Mouse (Mus musculus): ENCODE results near the gene Flt1. TPM values are rescaled to one million over a fixed set of nuclear protein-coding genes. Genes with fewer than 3 reads are reported as not detected.

The Flt1 gene
- polyA plus RNA-seq, 1 experiment from 2014 or later: 15.1 TPM

GRCm38 (mm10) chr5:147579148-147579547 lies 146.7 kb downstream of the Flt1 start:
- H3K27ac ChIP-seq (ENCODE audit: low read depth): no peak overlapping the region
- no peak for ATAC-seq (replicated peaks; ENCODE audit: low FRiP score, low TSS enrichment, low read depth)

GRCm38 (mm10) chr5:147577003-147577402 lies 148.8 kb downstream of the Flt1 start:
- DNase-seq (ENCODE audit: low spot score): no peak
- Histone ChIP-seq H3K27me3 (replicated peaks; ENCODE audit: control insufficient read depth, insufficient read depth, low read length) (no peaks in the 10 kb centered on the region), H3K27ac (ENCODE audit: low read depth) (no peak overlapping the region), H3K4me2 (ENCODE audit: low read length) (no peak overlapping the region), H3K9ac (ENCODE audit: low read length) (no peak overlapping the region), H3K4me1 (replicated peaks; ENCODE audit: control insufficient read depth, insufficient read depth, low read length) (no peaks in the 10 kb centered on the region), H3K36me3 (ENCODE audit: control insufficient read depth, insufficient read depth, low read length) (no peaks in the 10 kb centered on the region), H3K4me3 (ENCODE audit: low read depth, low read length) (no peak overlapping the region), H3K9me3 (ENCODE audit: control insufficient read depth, low read length) (no peaks in the 10 kb centered on the region)
- WGBS: 51% methylated on average over 6 of the region's 6 CpGs
- ATAC-seq (replicated peaks; ENCODE audit: low FRiP score, low TSS enrichment, low read depth): no peak

More at GRCm38 (mm10) chr5:147579148-147579547, 146.7 kb downstream of the Flt1 start:
- Histone ChIP-seq H3K27me3 (replicated peaks; ENCODE audit: control insufficient read depth, insufficient read depth, low read length) (no peaks in the 10 kb centered on the region), H3K4me1 (replicated peaks; ENCODE audit: control insufficient read depth, insufficient read depth, low read length) (no peaks in the 10 kb centered on the region), H3K4me2 (ENCODE audit: low read length) (no peak overlapping the region), H3K9me3 (ENCODE audit: control insufficient read depth, low read length) (no peaks in the 10 kb centered on the region), H3K36me3 (ENCODE audit: control insufficient read depth, insufficient read depth, low read length) (no peaks in the 10 kb centered on the region), H3K4me3 (ENCODE audit: low read depth, low read length) (no peak overlapping the region), H3K9ac (ENCODE audit: low read length) (no peak overlapping the region)
- no peak for DNase-seq (ENCODE audit: low spot score)
- 88% methylated on average over 7 of the region's 7 CpGs for WGBS

- Histone ChIP-seq H3K4me3 (ENCODE audit: low read depth, low read length) (no peak overlapping the region), H3K9me3 (ENCODE audit: control insufficient read depth, low read length) (no peaks in the 10 kb centered on the region), H3K4me1 (replicated peaks; ENCODE audit: control insufficient read depth, insufficient read depth, low read length) (no peaks in the 10 kb centered on the region), H3K27ac (ENCODE audit: low read depth) (no peak overlapping the region), H3K9ac (ENCODE audit: low read length) (no peak overlapping the region), H3K27me3 (replicated peaks; ENCODE audit: control insufficient read depth, insufficient read depth, low read length) (no peaks in the 10 kb centered on the region), H3K4me2 (ENCODE audit: low read length) (no peak overlapping the region), H3K36me3 (ENCODE audit: control insufficient read depth, insufficient read depth, low read length) (no peaks in the 10 kb centered on the region)
- DNase-seq (ENCODE audit: low spot score) (no peak), ATAC-seq (replicated peaks; ENCODE audit: low FRiP score, low TSS enrichment, low read depth) (no peak)
- 60% methylated on average over 8 of the region's 8 CpGs for WGBS
Measured at GRCm38 (mm10) chr5:147574517-147574916, 151.3 kb downstream of the Flt1 start.

GRCm38 (mm10) chr5:147573555-147573954 lies 152.3 kb downstream of the Flt1 start:
- no peak overlapping the region for H3K4me3 ChIP-seq (ENCODE audit: low read depth, low read length)
- no peaks in the 10 kb centered on the region for H3K27me3 ChIP-seq (replicated peaks; ENCODE audit: control insufficient read depth, insufficient read depth, low read length)
- DNase-seq (ENCODE audit: low spot score): no peak
- H3K36me3 ChIP-seq (ENCODE audit: control insufficient read depth, insufficient read depth, low read length): no peaks in the 10 kb centered on the region
- no peaks in the 10 kb centered on the region for H3K9me3 ChIP-seq (ENCODE audit: control insufficient read depth, low read length)
- H3K4me1 ChIP-seq (replicated peaks; ENCODE audit: control insufficient read depth, insufficient read depth, low read length): no peaks in the 10 kb centered on the region
- H3K4me2 ChIP-seq (ENCODE audit: low read length): no peak overlapping the region
- ATAC-seq (replicated peaks; ENCODE audit: low FRiP score, low TSS enrichment, low read depth): no peak
- H3K9ac ChIP-seq (ENCODE audit: low read length): no peak overlapping the region
- H3K27ac ChIP-seq (ENCODE audit: low read depth): no peak overlapping the region
- WGBS: 73% methylated on average over 1 of the region's 1 CpGs

- Histone ChIP-seq H3K27me3 (replicated peaks; ENCODE audit: control insufficient read depth, insufficient read depth, low read length) (no peaks in the 10 kb centered on the region), H3K36me3 (ENCODE audit: control insufficient read depth, insufficient read depth, low read length) (no peaks in the 10 kb centered on the region), H3K27ac (ENCODE audit: low read depth) (no peak overlapping the region), H3K4me2 (ENCODE audit: low read length) (no peak overlapping the region), H3K9me3 (ENCODE audit: control insufficient read depth, low read length) (no peaks in the 10 kb centered on the region), H3K4me3 (ENCODE audit: low read depth, low read length) (no peak overlapping the region), H3K4me1 (replicated peaks; ENCODE audit: control insufficient read depth, insufficient read depth, low read length) (no peaks in the 10 kb centered on the region), H3K9ac (ENCODE audit: low read length) (no peak overlapping the region)
- ATAC-seq (replicated peaks; ENCODE audit: low FRiP score, low TSS enrichment, low read depth) (no peak), DNase-seq (ENCODE audit: low spot score) (no peak)
- 79% methylated on average over 7 of the region's 7 CpGs for WGBS
Measured at GRCm38 (mm10) chr5:147572695-147573094, 153.1 kb downstream of the Flt1 start.

GRCm38 (mm10) chr5:147566335-147566734 lies 159.5 kb downstream of the Flt1 start:
- H3K4me1 ChIP-seq (replicated peaks; ENCODE audit: control insufficient read depth, insufficient read depth, low read length): no peaks in the 10 kb centered on the region
- H3K27ac ChIP-seq (ENCODE audit: low read depth): no peak overlapping the region
- H3K27me3 ChIP-seq (replicated peaks; ENCODE audit: control insufficient read depth, insufficient read depth, low read length): no peaks in the 10 kb centered on the region
- ATAC-seq (replicated peaks; ENCODE audit: low FRiP score, low TSS enrichment, low read depth): no peak; the same call in 1 of the 2 replicates
- no peaks in the 10 kb centered on the region for H3K36me3 ChIP-seq (ENCODE audit: control insufficient read depth, insufficient read depth, low read length)
- H3K4me2 ChIP-seq (ENCODE audit: low read length): no peak overlapping the region
- H3K9me3 ChIP-seq (ENCODE audit: control insufficient read depth, low read length): no peaks in the 10 kb centered on the region
- H3K9ac ChIP-seq (ENCODE audit: low read length): no peak overlapping the region
- no peak overlapping the region for H3K4me3 ChIP-seq (ENCODE audit: low read depth, low read length)
- no peak for DNase-seq (ENCODE audit: low spot score)
- 46% methylated on average over 7 of the region's 7 CpGs for WGBS

GRCm38 (mm10) chr5:147565444-147565843 lies 160.4 kb downstream of the Flt1 start:
- H3K4me2 ChIP-seq (ENCODE audit: low read length): no peak overlapping the region
- no peak for DNase-seq (ENCODE audit: low spot score)

GRCm38 (mm10) chr5:147564140-147564590 lies 161.6 kb downstream of the Flt1 start:
- Histone ChIP-seq H3K9ac (ENCODE audit: low read length) (no peak overlapping the region), H3K4me2 (ENCODE audit: low read length) (peak overlapping the region; percentile 23; the same call in 1 of the 2 replicates), H3K27me3 (replicated peaks; ENCODE audit: control insufficient read depth, insufficient read depth, low read length) (no peaks in the 10 kb centered on the region), H3K4me1 (replicated peaks; ENCODE audit: control insufficient read depth, insufficient read depth, low read length) (no peaks in the 10 kb centered on the region), H3K27ac (ENCODE audit: low read depth) (no peak overlapping the region), H3K9me3 (ENCODE audit: control insufficient read depth, low read length) (no peaks in the 10 kb centered on the region), H3K4me3 (ENCODE audit: low read depth, low read length) (no peak overlapping the region), H3K36me3 (ENCODE audit: control insufficient read depth, insufficient read depth, low read length) (no peaks in the 10 kb centered on the region)
- ATAC-seq (replicated peaks; ENCODE audit: low FRiP score, low TSS enrichment, low read depth) (no peak), DNase-seq (ENCODE audit: low spot score) (peak; percentile 56)
- 24% methylated on average over 16 of the region's 16 CpGs for WGBS

More at GRCm38 (mm10) chr5:147565444-147565843, 160.4 kb downstream of the Flt1 start:
- Histone ChIP-seq H3K9me3 (ENCODE audit: control insufficient read depth, low read length) (no peaks in the 10 kb centered on the region), H3K27ac (ENCODE audit: low read depth) (no peak overlapping the region), H3K9ac (ENCODE audit: low read length) (no peak overlapping the region), H3K27me3 (replicated peaks; ENCODE audit: control insufficient read depth, insufficient read depth, low read length) (no peaks in the 10 kb centered on the region), H3K4me1 (replicated peaks; ENCODE audit: control insufficient read depth, insufficient read depth, low read length) (no peaks in the 10 kb centered on the region), H3K4me3 (ENCODE audit: low read depth, low read length) (no peak overlapping the region), H3K36me3 (ENCODE audit: control insufficient read depth, insufficient read depth, low read length) (no peaks in the 10 kb centered on the region)
- 88% methylated on average over 7 of the region's 7 CpGs for WGBS
- no peak for ATAC-seq (replicated peaks; ENCODE audit: low FRiP score, low TSS enrichment, low read depth)

GRCm38 (mm10) chr5:147563511-147564139 lies 162.2 kb downstream of the Flt1 start:
- Histone ChIP-seq H3K4me2 (ENCODE audit: low read length) (peak overlapping the region; percentile 23; the same call in 1 of the 2 replicates), H3K36me3 (ENCODE audit: control insufficient read depth, insufficient read depth, low read length) (no peaks in the 10 kb centered on the region), H3K9me3 (ENCODE audit: control insufficient read depth, low read length) (no peaks in the 10 kb centered on the region), H3K4me1 (replicated peaks; ENCODE audit: control insufficient read depth, insufficient read depth, low read length) (no peaks in the 10 kb centered on the region), H3K9ac (ENCODE audit: low read length) (no peak overlapping the region), H3K27ac (ENCODE audit: low read depth) (no peak overlapping the region), H3K27me3 (replicated peaks; ENCODE audit: control insufficient read depth, insufficient read depth, low read length) (no peaks in the 10 kb centered on the region), H3K4me3 (ENCODE audit: low read depth, low read length) (no peak overlapping the region)
- ATAC-seq (replicated peaks; ENCODE audit: low FRiP score, low TSS enrichment, low read depth): peak; percentile 75
- 43% methylated on average over 18 of the region's 18 CpGs for WGBS
- DNase-seq (ENCODE audit: low spot score): no peak
